Mouse (Mus musculus): ENCODE measurements at regions not wholly inside any gene's neighbourhood (a gene's known extent, or its start where the extent isn't known, plus 50 kb on each side); places are given as distances from the start of the nearest gene placed in this dataset.

DNA sequence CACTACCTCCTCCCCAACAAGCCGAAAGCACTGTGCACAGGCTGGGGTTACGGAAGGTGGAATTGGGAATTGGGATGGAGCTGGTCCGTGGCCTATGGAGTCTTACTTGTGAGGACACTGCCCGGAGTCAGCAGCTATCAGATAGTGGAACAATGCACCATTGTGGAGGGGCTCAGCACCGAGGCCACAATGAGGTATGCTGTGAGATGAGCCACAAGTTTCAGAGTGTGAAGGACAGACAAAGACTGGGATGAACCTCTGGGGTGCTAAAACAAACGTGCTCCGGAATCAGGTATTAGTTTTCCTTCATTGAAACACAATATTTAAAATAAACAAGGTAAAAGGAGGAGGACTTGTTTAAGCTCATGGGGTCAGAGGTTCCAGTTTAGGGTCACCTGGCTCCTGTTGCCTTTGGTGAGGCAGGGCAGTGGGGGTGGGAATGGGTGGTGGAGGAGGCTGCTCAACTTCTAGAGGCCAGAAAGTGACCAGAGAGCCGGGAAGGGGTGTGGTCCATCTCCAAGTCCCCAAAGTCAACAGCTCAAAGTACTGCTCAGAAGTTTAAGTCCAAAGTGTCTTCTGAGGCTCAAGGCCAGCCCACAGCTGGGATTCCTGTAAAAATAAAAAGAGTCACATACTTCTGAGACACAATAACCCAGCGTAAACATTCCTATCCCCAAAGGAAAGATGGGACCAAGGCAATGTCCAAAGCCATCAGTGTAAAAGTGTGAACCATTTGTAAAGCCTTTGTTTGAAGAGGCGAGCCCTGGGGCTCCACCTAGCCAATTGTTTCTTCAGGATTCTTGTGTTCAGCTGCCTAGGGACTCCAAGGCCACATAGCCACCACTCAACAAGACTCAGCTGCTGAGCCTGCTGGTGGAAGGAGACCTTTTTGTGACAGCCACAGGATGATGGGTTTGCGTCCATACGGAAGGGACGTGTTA, 80.1 kb downstream of the Gm525 start:
- TF ChIP-seq CTCF (IDR thresholded peaks at IDR 0.05; ENCODE audit: low read depth, low read length) (no peak), POLR2A (IDR thresholded peaks at IDR 0.05; ENCODE audit: borderline replicate concordance, low read depth, low read length) (no peak)

Data from bone marrow macrophage, adult 2 months (primary cell).